Mouse (Mus musculus) heart, embryonic 12.5 days (tissue): ENCODE measurements around the gene AI837181. TPM values are rescaled to one million over a fixed set of nuclear protein-coding genes. Genes with fewer than 3 reads are reported as not detected.

ENCODE experiments used
- ATAC-seq: fragments of 200-750 bp; cut with Nextera tagmentation; 2 replicates; pipeline ENCODE4 v1.8.0; 2017; ENCODE audit warnings: moderate TSS enrichment, moderate library complexity; ENCODE audit not compliant: insufficient number of reproducible peaks, low FRiP score
- H3K27ac ChIP-seq: fragments of 300-500 bp; sonication (generic); 2 replicates; pipeline ENCODE4 v1.5.1; 2016; ENCODE audit warnings: mild to moderate bottlenecking, moderate library complexity; ENCODE audit not compliant: poor library complexity, severe bottlenecking
- H3K27me3 ChIP-seq: fragments of 300-500 bp; sonication (generic); replicated peaks from 2 replicates; pipeline ENCODE4 v1.6.1; 2016; ENCODE audit warnings: mild to moderate bottlenecking, moderate library complexity
- H3K36me3 ChIP-seq: fragments of 300-500 bp; sonication (generic); 2 replicates; pipeline ENCODE4 v1.6.1; 2016; ENCODE audit warnings: mild to moderate bottlenecking, moderate library complexity
- H3K4me1 ChIP-seq: fragments of 300-500 bp; sonication (generic); replicated peaks from 2 replicates; pipeline ENCODE4 v1.6.1; 2016; ENCODE audit warnings: mild to moderate bottlenecking
- H3K4me2 ChIP-seq: fragments of 300-500 bp; sonication (generic); 2 replicates; pipeline ENCODE4 v1.6.1; 2016; ENCODE audit warnings: mild to moderate bottlenecking, moderate library complexity
- H3K4me3 ChIP-seq: fragments of 300-500 bp; sonication (generic); 2 replicates; pipeline ENCODE4 v1.5.1; 2016; ENCODE audit warnings: mild to moderate bottlenecking
- H3K9ac ChIP-seq: fragments of 300-500 bp; sonication (generic); 2 replicates; pipeline ENCODE4 v1.6.1; 2016; ENCODE audit warnings: mild to moderate bottlenecking, moderate library complexity
- H3K9me3 ChIP-seq: fragments of 300-500 bp; sonication (generic); replicated peaks from 2 replicates; pipeline ENCODE4 v1.6.1; 2016; ENCODE audit warnings: mild to moderate bottlenecking, moderate library complexity
- WGBS: fragments of 180-500 bp; shearing (Covaris S2); methylation state at CpG from one replicate; pipeline ENCODE4 v1.1.7; 2016; 5-methylcytosine and 5-hydroxymethylcytosine counted together
- polyA plus RNA-seq: library from polyadenylated mRNA; unstranded; fragments of >200 nt; fragmentation: Nextera tagmentation; extraction: Ambion mirVana; gene quantifications from 2 replicates; pipeline ENCODE4 v1.2.1, GENCODE M21; 2016

AI837181 gene
- polyA plus RNA-seq, 1 experiment from 2014 or later = 38.8 TPM

DNA sequence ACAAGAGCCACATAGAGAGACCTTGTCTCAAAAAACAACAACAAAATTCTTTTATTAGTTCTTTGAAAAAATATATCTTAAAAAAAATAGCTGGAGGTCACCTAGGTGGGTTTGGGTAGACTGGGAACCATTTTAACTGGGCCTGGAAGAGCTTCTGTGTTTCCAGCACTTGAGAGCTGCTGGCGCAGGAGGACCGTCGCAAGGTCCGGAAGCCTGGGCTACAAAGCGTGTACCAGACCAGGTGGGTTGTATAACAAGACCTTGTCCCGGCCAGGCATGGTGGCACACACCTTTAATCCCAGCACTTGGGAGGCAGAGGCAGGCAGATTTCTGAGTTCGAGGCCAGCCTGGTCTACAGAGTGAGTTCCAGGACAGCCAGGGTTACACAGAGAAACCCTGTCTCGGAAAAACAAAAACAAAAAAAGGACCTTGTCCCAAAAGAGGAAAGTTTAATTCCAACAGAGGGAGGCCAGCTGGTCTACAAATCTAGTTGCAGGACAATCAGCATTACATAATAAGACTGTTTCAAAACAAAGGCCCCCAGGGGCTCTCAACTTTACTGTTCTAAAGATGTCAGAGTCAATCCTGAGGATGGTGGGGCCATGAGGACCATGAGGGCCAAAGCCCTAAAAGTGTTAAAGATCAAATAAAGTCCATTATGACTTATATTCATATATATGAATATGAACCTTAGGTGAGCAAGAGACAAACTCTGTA, 6.0 kb upstream of the AI837181 start:
- no peak overlapping the region for H3K9ac ChIP-seq
- no peak overlapping the region for H3K4me3 ChIP-seq
- 91% methylated on average over 8 of the region's 8 CpGs for WGBS
- H3K36me3 ChIP-seq = peaks cover 39% of the 10 kb centered on the region
- no peak for ATAC-seq
- no peaks in the 10 kb centered on the region for H3K9me3 ChIP-seq
- H3K27ac ChIP-seq = no peak overlapping the region
- peaks cover 17% of the 10 kb centered on the region for H3K4me1 ChIP-seq
- no peak overlapping the region for H3K4me2 ChIP-seq
- no peaks in the 10 kb centered on the region for H3K27me3 ChIP-seq

DNA sequence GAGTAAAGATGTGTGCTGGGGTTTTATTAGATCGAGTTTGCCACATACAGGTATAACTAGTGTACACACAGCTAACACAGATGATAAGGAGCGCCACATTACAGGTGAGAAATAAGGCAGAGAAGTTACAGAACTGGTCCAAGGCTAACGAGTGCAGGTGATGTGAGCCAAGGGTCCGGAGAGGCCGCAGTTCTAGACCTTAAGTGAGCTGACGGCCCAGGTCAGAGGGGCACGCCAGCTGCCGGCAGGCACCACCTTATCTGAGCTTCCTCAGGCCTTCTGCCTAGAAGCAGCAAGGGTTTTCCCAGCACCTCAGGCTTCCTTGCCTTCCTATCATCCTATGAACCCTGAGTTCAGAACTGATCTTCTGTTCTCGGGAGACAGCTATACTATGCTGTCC, 5.3 kb upstream of the AI837181 start:
- Histone ChIP-seq H3K27me3 (no peaks in the 10 kb centered on the region), H3K9ac (no peak overlapping the region; the same call in 1 of the 2 replicates), H3K27ac (no peak overlapping the region), H3K4me2 (no peak overlapping the region), H3K36me3 (peaks cover 39% of the 10 kb centered on the region), H3K4me3 (no peak overlapping the region), H3K4me1 (peaks cover 14% of the 10 kb centered on the region), H3K9me3 (no peaks in the 10 kb centered on the region)
- ATAC-seq = no peak
- 82% methylated on average over 9 of the region's 9 CpGs for WGBS

- Histone ChIP-seq H3K9me3 (no peaks in the 10 kb centered on the region), H3K36me3 (peaks cover 39% of the 10 kb centered on the region), H3K27me3 (no peaks in the 10 kb centered on the region), H3K9ac (no peak overlapping the region), H3K4me1 (peaks cover 15% of the 10 kb centered on the region), H3K27ac (no peak overlapping the region), H3K4me2 (no peak overlapping the region), H3K4me3 (no peak overlapping the region)
- no peak for ATAC-seq
- 91% methylated on average over 6 of the region's 6 CpGs for WGBS
Observed at GRCm38 (mm10) chr19:5420579-5420978, 4.4 kb upstream of the AI837181 start.

DNA sequence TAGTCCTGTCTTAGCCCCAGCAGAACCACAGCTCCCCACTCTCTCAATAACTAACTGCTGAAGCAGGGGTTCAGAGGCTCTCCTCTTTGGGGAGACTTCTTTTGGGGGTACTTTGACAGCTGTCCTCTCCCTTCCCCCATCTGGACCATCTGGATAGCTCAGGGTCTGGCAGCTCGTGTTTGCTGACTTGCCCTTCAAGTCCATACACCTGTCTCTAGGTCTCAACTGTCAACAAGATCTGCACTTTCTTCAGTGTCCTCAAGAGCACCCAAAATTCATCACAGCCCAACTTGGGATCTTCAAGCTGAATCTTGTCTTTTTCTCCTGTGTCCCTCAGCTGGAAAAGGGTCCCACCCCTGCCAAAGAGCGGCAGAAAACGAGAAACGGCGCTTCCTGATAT, 3.2 kb upstream of the AI837181 start:
- no peak overlapping the region for H3K27ac ChIP-seq
- peaks cover 48% of the 10 kb centered on the region for H3K36me3 ChIP-seq
- H3K4me1 ChIP-seq = peaks cover 27% of the 10 kb centered on the region
- H3K9me3 ChIP-seq = no peaks in the 10 kb centered on the region
- H3K4me2 ChIP-seq = no peak overlapping the region
- no peak overlapping the region for H3K4me3 ChIP-seq
- H3K9ac ChIP-seq = no peak overlapping the region
- no peaks in the 10 kb centered on the region for H3K27me3 ChIP-seq
- no peak for ATAC-seq
- 88% methylated on average over 5 of the region's 5 CpGs for WGBS

DNA sequence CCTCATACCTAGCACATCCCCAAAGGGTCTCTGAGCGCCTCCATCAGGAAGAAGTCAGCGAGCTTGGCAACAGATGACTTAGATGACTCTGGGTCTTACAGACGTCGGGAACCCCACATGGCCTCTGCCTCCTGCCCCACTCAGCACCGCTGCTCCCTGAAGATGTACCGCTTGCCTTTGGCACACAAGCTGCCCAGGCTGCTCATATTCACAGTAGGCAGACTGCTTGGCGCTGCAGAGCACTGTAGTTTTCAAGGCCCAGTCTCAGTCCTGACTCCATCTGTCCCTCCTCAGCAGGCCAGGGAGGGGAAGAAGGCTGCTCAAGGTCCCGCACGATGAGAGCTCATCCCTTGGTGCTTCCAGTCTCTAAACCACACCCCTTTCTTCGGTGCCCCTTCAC, 2.7 kb upstream of the AI837181 start:
- no peak overlapping the region for H3K27ac ChIP-seq
- 87% methylated on average over 10 of the region's 10 CpGs for WGBS
- no peak overlapping the region for H3K4me2 ChIP-seq
- H3K9me3 ChIP-seq = no peaks in the 10 kb centered on the region
- no peak overlapping the region for H3K9ac ChIP-seq
- no peaks in the 10 kb centered on the region for H3K27me3 ChIP-seq
- H3K4me1 ChIP-seq = peaks cover 29% of the 10 kb centered on the region
- peaks cover 53% of the 10 kb centered on the region for H3K36me3 ChIP-seq
- H3K4me3 ChIP-seq = no peak overlapping the region
- no peak for ATAC-seq

DNA sequence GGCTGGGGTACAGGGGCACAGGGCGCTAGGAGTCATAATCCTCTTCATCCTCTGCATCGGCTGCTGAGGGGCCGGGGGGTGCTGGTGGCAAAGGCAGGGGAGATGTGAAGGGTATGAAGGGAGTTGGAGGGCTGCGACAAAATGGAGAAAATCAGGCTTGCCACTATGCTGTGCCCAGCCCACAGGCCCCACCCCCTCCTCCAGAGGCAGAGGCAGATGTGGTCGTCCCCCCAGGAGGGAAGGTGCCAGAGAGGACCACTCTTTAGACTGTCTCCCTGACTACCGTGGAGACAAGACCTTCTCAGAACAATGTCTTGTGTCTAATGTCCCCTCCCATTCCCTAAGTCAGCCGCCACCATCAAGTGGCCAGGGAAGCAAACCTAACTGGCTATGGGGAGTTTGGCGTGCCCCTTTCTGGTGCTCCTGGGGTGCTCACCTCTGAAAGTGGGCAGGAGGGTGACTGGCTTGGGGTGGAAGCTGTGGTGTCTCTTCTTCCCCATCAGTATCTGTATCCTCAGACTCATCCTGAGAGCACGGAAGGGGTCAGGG, 2.0 kb upstream of the AI837181 start:
- Histone ChIP-seq H3K4me3 (peak overlapping the region; percentile 89; the same call in 1 of the 2 replicates), H3K9ac (peak overlapping the region; percentile 91), H3K36me3 (peaks cover 57% of the 10 kb centered on the region), H3K27ac (no peak overlapping the region), H3K4me2 (peak overlapping the region; percentile 94), H3K27me3 (no peaks in the 10 kb centered on the region), H3K9me3 (no peaks in the 10 kb centered on the region), H3K4me1 (peaks cover 29% of the 10 kb centered on the region)
- no peak for ATAC-seq
- 85% methylated on average over 9 of the region's 9 CpGs for WGBS

GRCm38 (mm10) chr19:5423561-5423960, 1.4 kb upstream of the AI837181 start:
- 65% methylated on average over 12 of the region's 12 CpGs for WGBS
- peaks cover 29% of the 10 kb centered on the region for H3K4me1 ChIP-seq
- H3K27me3 ChIP-seq = no peaks in the 10 kb centered on the region
- peaks cover 57% of the 10 kb centered on the region for H3K36me3 ChIP-seq
- peak overlapping the region; percentile 91 for H3K9ac ChIP-seq
- peak overlapping the region; percentile 89 for H3K4me3 ChIP-seq
- H3K9me3 ChIP-seq = no peaks in the 10 kb centered on the region
- peak overlapping the region; percentile 94 for H3K4me2 ChIP-seq
- no peak for ATAC-seq
- H3K27ac ChIP-seq = peak overlapping the region; percentile 91; the same call in 1 of the 2 replicates

DNA sequence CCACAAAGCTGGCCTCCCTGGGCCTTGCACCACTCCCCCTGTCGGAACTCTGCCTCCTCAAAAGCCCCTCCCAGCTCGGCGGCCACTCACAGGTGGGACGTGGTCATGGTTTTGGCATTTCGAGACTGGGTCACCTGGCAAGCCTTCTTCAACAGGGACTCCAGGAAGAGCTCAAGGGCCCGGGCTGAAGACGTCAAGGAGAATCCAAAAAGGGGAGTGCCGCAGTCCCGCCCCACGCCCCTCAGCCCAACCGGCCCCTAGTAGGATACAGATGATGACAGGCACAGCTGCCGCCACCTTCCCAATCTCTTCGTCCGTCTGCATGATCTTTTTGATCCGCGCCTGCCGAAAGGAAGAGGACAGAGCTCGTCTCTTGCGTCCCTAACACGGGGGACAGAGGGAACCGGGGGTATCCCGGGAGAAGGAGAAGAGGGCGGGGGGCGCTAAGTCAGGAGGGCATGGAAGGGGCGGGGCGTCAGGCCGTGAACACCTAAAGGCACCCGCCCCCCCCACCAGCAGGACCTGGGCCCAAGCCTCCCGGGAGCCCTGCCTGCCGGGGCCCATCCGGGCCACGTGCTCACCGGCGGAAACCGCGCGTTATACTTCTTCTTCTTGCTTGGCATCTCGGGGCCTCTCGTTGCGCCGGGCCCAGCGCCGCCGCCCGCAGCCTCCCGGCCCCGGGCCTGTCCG, 707 bp upstream of the AI837181 start:
- no peaks in the 10 kb centered on the region for H3K27me3 ChIP-seq
- peak overlapping the region; percentile 91 for H3K9ac ChIP-seq
- H3K36me3 ChIP-seq = peaks cover 57% of the 10 kb centered on the region
- WGBS = under 1% methylated on average over 47 of the region's 48 CpGs
- peak; percentile 74 for ATAC-seq
- peak overlapping the region; percentile 94 for H3K4me2 ChIP-seq
- no peaks in the 10 kb centered on the region for H3K9me3 ChIP-seq
- H3K4me3 ChIP-seq = peak overlapping the region; percentile 89
- H3K27ac ChIP-seq = peak overlapping the region; percentile 91
- H3K4me1 ChIP-seq = peaks cover 29% of the 10 kb centered on the region

DNA sequence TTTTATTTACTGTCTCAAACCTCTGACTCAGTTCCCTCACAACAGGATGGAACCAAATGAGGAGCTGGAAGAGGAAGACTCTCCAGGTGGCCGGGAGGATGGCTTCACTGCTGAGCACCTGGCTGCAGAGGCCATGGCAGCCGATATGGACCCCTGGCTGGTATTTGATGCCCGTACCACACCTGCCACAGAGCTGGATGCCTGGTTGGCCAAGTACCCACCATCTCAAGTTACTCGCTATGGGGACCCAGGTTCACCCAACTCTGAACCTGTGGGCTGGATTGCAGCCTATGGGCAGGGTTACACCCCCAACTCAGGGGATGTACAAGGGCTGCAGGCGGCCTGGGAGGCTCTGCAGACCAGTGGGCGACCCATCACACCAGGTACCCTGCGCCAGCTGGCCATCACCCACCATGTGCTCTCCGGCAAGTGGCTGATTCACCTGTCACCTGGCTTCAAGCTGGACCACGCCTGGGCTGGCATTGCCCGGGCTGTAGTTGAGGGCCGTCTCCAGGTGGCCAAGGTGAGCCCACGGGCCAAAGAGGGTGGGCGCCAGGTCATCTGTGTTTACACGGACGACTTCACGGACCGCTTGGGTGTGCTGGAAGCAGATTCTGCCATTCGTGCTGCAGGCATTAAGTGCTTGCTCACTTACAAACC, 1.1 kb downstream of the AI837181 start:
- WGBS = 90% methylated on average over 18 of the region's 18 CpGs

GRCm38 (mm10) chr19:5426640-5427290, 1.8 kb downstream of the AI837181 start:
- no peaks in the 10 kb centered on the region for H3K27me3 ChIP-seq
- ATAC-seq = no peak
- H3K9me3 ChIP-seq = no peaks in the 10 kb centered on the region
- H3K27ac ChIP-seq = no peak overlapping the region
- WGBS = 92% methylated on average over 13 of the region's 13 CpGs
- peak overlapping the region; percentile 89 for H3K4me3 ChIP-seq
- peaks cover 29% of the 10 kb centered on the region for H3K4me1 ChIP-seq
- H3K4me2 ChIP-seq = peak overlapping the region; percentile 83; the same call in 1 of the 2 replicates
- H3K9ac ChIP-seq = no peak overlapping the region
- peaks cover 35% of the 10 kb centered on the region for H3K36me3 ChIP-seq

More for the DNA sequence above, 1.1 kb downstream of the AI837181 start:
- ATAC-seq = no peak
- Histone ChIP-seq H3K27me3 (no peaks in the 10 kb centered on the region), H3K4me1 (peaks cover 29% of the 10 kb centered on the region), H3K9ac (peak overlapping the region; percentile 89), H3K36me3 (peaks cover 40% of the 10 kb centered on the region), H3K4me3 (peak overlapping the region; percentile 89), H3K9me3 (no peaks in the 10 kb centered on the region), H3K4me2 (peak overlapping the region; percentile 83), H3K27ac (peak overlapping the region; percentile 81; the same call in 1 of the 2 replicates)
